Mouse (Mus musculus): ENCODE data around the gene Sars2. TPM values are rescaled to one million over a fixed set of nuclear protein-coding genes. Genes with fewer than 3 reads are reported as not detected.

The Sars2 gene
- polyA plus RNA-seq, 1 experiment from 2014 or later: 8.5 TPM

- Histone ChIP-seq H3K9ac (replicated peaks) (no peak overlapping the region), H3K9me3 (ENCODE audit: low read length) (no peaks in the 10 kb centered on the region; the same call in 1 of the 2 replicates), H3K4me1 (ENCODE audit: insufficient read depth) (no peaks in the 10 kb centered on the region), H3K4me2 (ENCODE audit: low read depth, low read length) (no peak overlapping the region), H3K27ac (ENCODE audit: low read depth) (no peak overlapping the region), H3K27me3 (ENCODE audit: insufficient read depth, low read length) (no peaks in the 10 kb centered on the region), H3K4me3 (ENCODE audit: low read depth, low read length) (no peak overlapping the region), H3K36me3 (replicated peaks; ENCODE audit: insufficient read depth, low read length) (0 out of 2 replicates have a peak, but pooled peaks cover 2% of the 10 kb centered on the region)
- ATAC-seq (no peak), DNase-seq (no peak)
- WGBS (ENCODE audit: insufficient replicate concordance): 84% methylated on average over 7 of the region's 7 CpGs
- TF ChIP-seq CTCF (IDR thresholded peaks at IDR 0.05; ENCODE audit: low read depth) (peak; percentile 47; the same call in 1 of the 2 replicates), EP300 (IDR thresholded peaks at IDR 0.05; ENCODE audit: low read depth) (no peak)
Measured at GRCm38 (mm10) chr7:28722079-28722478, 19.7 kb upstream of the Sars2 start.

- Histone ChIP-seq H3K9ac (replicated peaks) (no peak overlapping the region), H3K4me2 (ENCODE audit: low read depth, low read length) (no peak overlapping the region), H3K4me3 (ENCODE audit: low read depth, low read length) (no peak overlapping the region), H3K9me3 (ENCODE audit: low read length) (no peaks in the 10 kb centered on the region; the same call in 1 of the 2 replicates), H3K4me1 (ENCODE audit: insufficient read depth) (no peaks in the 10 kb centered on the region), H3K36me3 (replicated peaks; ENCODE audit: insufficient read depth, low read length) (0 out of 2 replicates have a peak, but pooled peaks cover 2% of the 10 kb centered on the region), H3K27me3 (ENCODE audit: insufficient read depth, low read length) (no peaks in the 10 kb centered on the region), H3K27ac (ENCODE audit: low read depth) (no peak overlapping the region)
- TF ChIP-seq CTCF (IDR thresholded peaks at IDR 0.05; ENCODE audit: low read depth): no peak
- no peak for TF ChIP-seq EP300 (IDR thresholded peaks at IDR 0.05; ENCODE audit: low read depth)
- WGBS (ENCODE audit: insufficient replicate concordance): 73% methylated on average over 2 of the region's 2 CpGs
- no peak for ATAC-seq
- DNase-seq: no peak
Measured at GRCm38 (mm10) chr7:28724613-28725012, 17.2 kb upstream of the Sars2 start.

- H3K36me3 ChIP-seq (replicated peaks; ENCODE audit: insufficient read depth, low read length): 0 out of 2 replicates have a peak, but pooled peaks cover 2% of the 10 kb centered on the region
- H3K4me3 ChIP-seq (ENCODE audit: low read depth, low read length): no peak overlapping the region
- no peak overlapping the region for H3K27ac ChIP-seq (ENCODE audit: low read depth)
- ATAC-seq: 0 out of 2 replicates have a peak, but pooled peaks have one; percentile 44
- H3K9ac ChIP-seq (replicated peaks): no peak overlapping the region; the same call in 1 of the 2 replicates
- H3K4me1 ChIP-seq (ENCODE audit: insufficient read depth): no peaks in the 10 kb centered on the region
- no peak overlapping the region for H3K4me2 ChIP-seq (ENCODE audit: low read depth, low read length)
- DNase-seq: peak; percentile 80
- H3K9me3 ChIP-seq (ENCODE audit: low read length): peaks cover 4% of the 10 kb centered on the region; the same call in 1 of the 2 replicates
- TF ChIP-seq CTCF (IDR thresholded peaks at IDR 0.05; ENCODE audit: low read depth): peak; percentile 88
- TF ChIP-seq EP300 (IDR thresholded peaks at IDR 0.05; ENCODE audit: low read depth): no peak
- H3K27me3 ChIP-seq (ENCODE audit: insufficient read depth, low read length): no peaks in the 10 kb centered on the region
- WGBS (ENCODE audit: insufficient replicate concordance): 11% methylated on average over 14 of the region's 14 CpGs
Measured at GRCm38 (mm10) chr7:28726600-28726999, 15.2 kb upstream of the Sars2 start.

- no peak overlapping the region for H3K9ac ChIP-seq (replicated peaks)
- H3K36me3 ChIP-seq (replicated peaks; ENCODE audit: insufficient read depth, low read length): 0 out of 2 replicates have a peak, but pooled peaks cover 2% of the 10 kb centered on the region
- WGBS (ENCODE audit: insufficient replicate concordance): 69% methylated on average over 10 of the region's 10 CpGs
- no peaks in the 10 kb centered on the region for H3K27me3 ChIP-seq (ENCODE audit: insufficient read depth, low read length)
- peaks cover 5% of the 10 kb centered on the region for H3K4me1 ChIP-seq (ENCODE audit: insufficient read depth)
- no peak for ATAC-seq
- DNase-seq: no peak
- no peak overlapping the region for H3K4me3 ChIP-seq (ENCODE audit: low read depth, low read length)
- H3K27ac ChIP-seq (ENCODE audit: low read depth): no peak overlapping the region
- peaks cover 4% of the 10 kb centered on the region; the same call in 1 of the 2 replicates for H3K9me3 ChIP-seq (ENCODE audit: low read length)
- no peak overlapping the region for H3K4me2 ChIP-seq (ENCODE audit: low read depth, low read length)
- peak; percentile 18; the same call in 1 of the 2 replicates for TF ChIP-seq CTCF (IDR thresholded peaks at IDR 0.05; ENCODE audit: low read depth)
- TF ChIP-seq EP300 (IDR thresholded peaks at IDR 0.05; ENCODE audit: low read depth): no peak
Measured at GRCm38 (mm10) chr7:28727649-28728340, 14.0 kb upstream of the Sars2 start.

- H3K4me1 ChIP-seq (ENCODE audit: insufficient read depth): peaks cover 10% of the 10 kb centered on the region
- H3K27me3 ChIP-seq (ENCODE audit: insufficient read depth, low read length): no peaks in the 10 kb centered on the region
- H3K4me2 ChIP-seq (ENCODE audit: low read depth, low read length): peak overlapping the region; percentile 77
- H3K27ac ChIP-seq (ENCODE audit: low read depth): no peak overlapping the region
- H3K9ac ChIP-seq (replicated peaks): peak overlapping the region; percentile 2; the same call in 1 of the 2 replicates
- peak overlapping the region; percentile 37 for H3K4me3 ChIP-seq (ENCODE audit: low read depth, low read length)
- H3K9me3 ChIP-seq (ENCODE audit: low read length): 0 out of 2 replicates have a peak, but pooled peaks cover 4% of the 10 kb centered on the region
- 5% methylated on average over 56 of the region's 58 CpGs for WGBS (ENCODE audit: insufficient replicate concordance)
- ATAC-seq: peak; percentile 92
- TF ChIP-seq CTCF (IDR thresholded peaks at IDR 0.05; ENCODE audit: low read depth): no peak
- no peak for TF ChIP-seq EP300 (IDR thresholded peaks at IDR 0.05; ENCODE audit: low read depth)
- H3K36me3 ChIP-seq (replicated peaks; ENCODE audit: insufficient read depth, low read length): no peaks in the 10 kb centered on the region
- DNase-seq: peak; percentile 86
Measured at GRCm38 (mm10) chr7:28732341-28733142, 9.2 kb upstream of the Sars2 start.

GRCm38 (mm10) chr7:28733211-28733610 lies 8.6 kb upstream of the Sars2 start:
- H3K4me1 ChIP-seq (ENCODE audit: insufficient read depth): peaks cover 10% of the 10 kb centered on the region
- peak; percentile 32 for ATAC-seq
- H3K36me3 ChIP-seq (replicated peaks; ENCODE audit: insufficient read depth, low read length): no peaks in the 10 kb centered on the region; the same call in 1 of the 2 replicates
- peak overlapping the region; percentile 37 for H3K4me3 ChIP-seq (ENCODE audit: low read depth, low read length)
- H3K27ac ChIP-seq (ENCODE audit: low read depth): no peak overlapping the region
- H3K9ac ChIP-seq (replicated peaks): peak overlapping the region; percentile 2; the same call in 1 of the 2 replicates
- H3K27me3 ChIP-seq (ENCODE audit: insufficient read depth, low read length): no peaks in the 10 kb centered on the region
- H3K9me3 ChIP-seq (ENCODE audit: low read length): 0 out of 2 replicates have a peak, but pooled peaks cover 4% of the 10 kb centered on the region
- peak overlapping the region; percentile 77 for H3K4me2 ChIP-seq (ENCODE audit: low read depth, low read length)
- TF ChIP-seq CTCF (IDR thresholded peaks at IDR 0.05; ENCODE audit: low read depth): no peak
- TF ChIP-seq EP300 (IDR thresholded peaks at IDR 0.05; ENCODE audit: low read depth): no peak
- WGBS (ENCODE audit: insufficient replicate concordance): 19% methylated on average over 11 of the region's 11 CpGs
- no peak for DNase-seq

Data from liver, postnatal 0 days (tissue).